Mouse (Mus musculus): Measurements from ENCODE around the gene Zfp566.

Gene Zfp566

GRCm38 (mm10) chr7:30053591-30053990, 36.7 kb downstream of the Zfp566 start:
- no peak for DNase-seq (ENCODE audit: low read depth)

- peak; percentile 87 for DNase-seq (ENCODE audit: low read depth)
Measured at GRCm38 (mm10) chr7:30050882-30051548, 39.3 kb downstream of the Zfp566 start, which contains the start of gene Zfp14. TSS of gene Zfp14 (minus strand) at chr7:30051380.

- DNase-seq (ENCODE audit: low read depth), result no peak
Measured at GRCm38 (mm10) chr7:30048126-30048525, 42.2 kb downstream of the Zfp566 start.

GRCm38 (mm10) chr7:30044354-30044753, 46.0 kb downstream of the Zfp566 start:
- DNase-seq (ENCODE audit: low read depth), result peak; percentile 22

- no peak for DNase-seq (ENCODE audit: low read depth)
Measured at GRCm38 (mm10) chr7:30034331-30034730, 56.0 kb downstream of the Zfp566 start.

GRCm38 (mm10) chr7:30031379-30031778, 58.9 kb downstream of the Zfp566 start:
- DNase-seq (ENCODE audit: low read depth), result no peak

- DNase-seq (ENCODE audit: low read depth), result no peak
Measured at GRCm38 (mm10) chr7:30030677-30031076, 59.6 kb downstream of the Zfp566 start.

GRCm38 (mm10) chr7:30028572-30028971, 61.8 kb downstream of the Zfp566 start:
- DNase-seq (ENCODE audit: low read depth), result no peak

Data from naive thymus-derived CD4-positive, alpha-beta T cell, adult 2 months (primary cell).